Mouse (Mus musculus) left cerebral cortex, postnatal 4 days (tissue): ENCODE data around the gene Cacna2d4. TPM values are rescaled to one million over a fixed set of nuclear protein-coding genes. Genes with fewer than 3 reads are reported as not detected.

Source experiments
- DNase-seq: peaks from one replicate; pipeline ENCODE4 v3.0.0-alpha.2; 2022
- intact Hi-C: fragments of 180-260 bp; cut with DNase I; formaldehyde crosslinking; loops from one replicate; pipeline ENCODE4 v1.15.1; 2025
- total RNA-seq, 2 experiments: library from RNA; stranded (reverse); gene quantifications; 2 replicates each; pipeline ENCODE4 v1.2.3; 2021

The Cacna2d4 gene
- total RNA-seq, 2 experiments from 2014 or later = 0.34 to 0.36 TPM

- DNase-seq = no peak
- intact Hi-C loops = no loop called here
Measured at GRCm38 (mm10) chr6:119303331-119303730, 67.0 kb downstream of the Cacna2d4 start.

DNA sequence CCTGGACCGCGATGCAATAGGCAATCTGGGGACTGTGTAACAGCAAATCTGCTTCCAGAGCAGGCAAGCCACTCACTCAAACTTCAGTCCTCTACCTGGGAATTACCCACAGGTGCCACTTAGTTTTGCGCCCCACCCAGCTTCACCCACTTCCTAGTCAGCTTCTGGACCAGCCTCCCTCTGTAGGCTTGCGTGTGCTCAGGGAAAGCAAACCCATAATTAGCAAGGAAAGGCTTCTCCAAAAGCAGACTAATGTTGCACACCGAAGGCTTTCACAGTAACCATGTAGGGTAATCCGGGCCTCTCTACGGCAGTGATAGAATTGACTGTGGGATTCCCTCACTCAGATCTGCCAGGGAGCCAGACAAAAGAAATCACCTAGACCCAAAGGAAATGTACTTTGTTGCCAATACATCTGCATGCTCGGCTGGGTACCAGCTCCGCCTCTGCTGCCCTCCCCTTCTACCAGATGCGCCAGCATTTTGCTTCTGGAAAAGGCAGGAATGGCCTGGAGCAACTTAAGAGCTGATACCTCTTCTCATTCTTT lies 71.6 kb downstream of the Cacna2d4 start:
- intact Hi-C loops = no loop called here
- DNase-seq = no peak

GRCm38 (mm10) chr6:119310176-119310575 lies 73.8 kb downstream of the Cacna2d4 start:
- no peak for DNase-seq
- intact Hi-C loops = no loop called here

- no peak for DNase-seq
- intact Hi-C loops = no loop called here
Measured at GRCm38 (mm10) chr6:119312381-119312780, 76.1 kb downstream of the Cacna2d4 start.

DNA sequence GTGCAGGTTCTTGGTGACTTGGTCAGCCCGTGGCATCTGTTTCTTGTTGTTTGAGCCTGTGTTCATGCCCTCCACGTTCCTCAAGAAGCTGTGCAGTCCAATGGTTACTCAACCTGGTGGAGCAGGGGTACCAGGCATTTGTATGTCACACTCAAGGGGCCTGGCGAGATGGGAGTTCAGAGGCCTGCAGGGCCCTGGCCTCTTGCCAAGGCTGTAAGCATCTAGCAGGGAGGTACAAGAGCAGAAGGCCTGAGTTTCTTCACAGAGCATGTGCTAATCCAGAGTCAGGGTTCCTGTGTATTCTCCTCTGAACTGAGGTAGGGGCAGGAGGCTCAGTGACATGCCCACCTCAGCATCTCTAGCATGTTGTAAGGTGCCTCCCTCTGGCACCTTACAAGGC lies 76.8 kb downstream of the Cacna2d4 start:
- no peak for DNase-seq
- intact Hi-C loops = no loop called here

GRCm38 (mm10) chr6:119313588-119314375 lies 77.5 kb downstream of the Cacna2d4 start:
- intact Hi-C loops = no loop called here
- DNase-seq = no peak

GRCm38 (mm10) chr6:119314751-119315476 lies 78.6 kb downstream of the Cacna2d4 start:
- DNase-seq = peak; percentile 70
- intact Hi-C loops = no loop called here

GRCm38 (mm10) chr6:119318732-119319131 lies 82.4 kb downstream of the Cacna2d4 start:
- intact Hi-C loops = no loop called here

DNA sequence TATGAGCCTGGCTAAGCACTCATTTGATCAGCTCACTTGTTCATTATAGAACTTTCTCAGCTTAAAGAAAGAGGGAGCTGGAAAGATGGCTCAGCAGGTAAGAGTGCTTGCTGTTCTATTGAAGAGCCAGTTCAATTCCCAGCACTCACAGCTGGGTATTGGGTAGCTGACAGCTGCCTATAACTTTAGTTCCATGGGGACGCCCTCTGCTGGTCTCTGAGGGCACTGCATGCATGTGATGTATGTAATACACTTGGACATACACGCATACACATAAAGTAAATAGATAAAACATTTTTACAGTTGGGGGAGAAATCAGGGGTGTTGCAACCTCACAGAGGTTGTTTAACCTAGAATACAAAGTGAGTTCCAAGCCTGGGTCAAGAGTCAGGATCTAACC lies 83.0 kb downstream of the Cacna2d4 start:
- no peak for DNase-seq
- intact Hi-C loops = no loop called here

More at GRCm38 (mm10) chr6:119318732-119319131, 82.4 kb downstream of the Cacna2d4 start:
- no peak for DNase-seq

GRCm38 (mm10) chr6:119320481-119320880 lies 84.2 kb downstream of the Cacna2d4 start:
- no peak for DNase-seq
- intact Hi-C loops = no loop called here

GRCm38 (mm10) chr6:119321752-119322151 lies 85.4 kb downstream of the Cacna2d4 start:
- intact Hi-C loops = no loop called here
- peak; percentile 82 for DNase-seq

GRCm38 (mm10) chr6:119324776-119325175 lies 88.5 kb downstream of the Cacna2d4 start:
- DNase-seq = no peak
- intact Hi-C loops = loop anchor here (5.0 kb wide), 1 partner anchor 102 kb away; no protein-coding TSS in a partner anchor

DNA sequence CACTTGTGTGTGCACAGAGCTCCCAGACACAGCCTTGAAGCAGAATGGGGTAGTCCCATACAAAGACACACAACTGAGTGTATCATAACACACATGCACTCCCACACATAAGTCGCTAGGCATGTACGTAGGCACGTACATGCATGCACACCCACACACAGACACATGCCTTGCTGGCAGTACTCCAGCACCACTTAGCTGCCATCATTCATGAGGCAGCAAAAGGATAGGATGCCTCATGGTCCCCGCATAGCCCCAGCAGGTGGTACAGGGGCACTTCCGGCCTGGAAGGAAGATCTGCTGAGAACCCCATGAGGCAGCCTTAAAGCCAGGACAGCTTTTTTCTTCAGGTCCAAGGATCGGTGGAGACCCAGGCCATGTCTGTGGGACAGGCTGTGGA lies 89.7 kb downstream of the Cacna2d4 start:
- DNase-seq = no peak
- intact Hi-C loops = loop anchor here (5.0 kb wide), 1 partner anchor 104 kb away; no protein-coding TSS in a partner anchor

DNA sequence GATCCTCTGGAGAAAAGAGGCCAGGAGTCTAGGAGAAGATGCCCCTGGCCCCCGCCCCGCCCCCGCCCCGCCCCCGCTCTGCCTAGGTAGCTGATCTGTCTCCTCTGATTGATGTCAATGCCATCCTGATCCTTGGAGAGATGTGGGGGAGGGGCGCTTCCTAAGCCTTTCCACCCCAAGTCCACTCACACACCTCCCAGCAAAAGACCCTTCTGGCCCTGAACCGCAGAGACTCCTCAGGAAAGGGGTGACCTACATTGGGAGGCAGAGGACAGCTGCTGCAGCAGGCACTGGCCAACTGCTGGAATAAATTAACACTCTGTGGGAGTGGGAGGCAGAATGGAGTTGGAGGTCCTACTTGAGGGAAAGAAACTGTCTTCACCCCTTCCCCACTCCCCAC lies 90.2 kb downstream of the Cacna2d4 start:
- DNase-seq = no peak
- intact Hi-C loops = loop anchor here (5.0 kb wide), 1 partner anchor 104 kb away; no protein-coding TSS in a partner anchor

DNA sequence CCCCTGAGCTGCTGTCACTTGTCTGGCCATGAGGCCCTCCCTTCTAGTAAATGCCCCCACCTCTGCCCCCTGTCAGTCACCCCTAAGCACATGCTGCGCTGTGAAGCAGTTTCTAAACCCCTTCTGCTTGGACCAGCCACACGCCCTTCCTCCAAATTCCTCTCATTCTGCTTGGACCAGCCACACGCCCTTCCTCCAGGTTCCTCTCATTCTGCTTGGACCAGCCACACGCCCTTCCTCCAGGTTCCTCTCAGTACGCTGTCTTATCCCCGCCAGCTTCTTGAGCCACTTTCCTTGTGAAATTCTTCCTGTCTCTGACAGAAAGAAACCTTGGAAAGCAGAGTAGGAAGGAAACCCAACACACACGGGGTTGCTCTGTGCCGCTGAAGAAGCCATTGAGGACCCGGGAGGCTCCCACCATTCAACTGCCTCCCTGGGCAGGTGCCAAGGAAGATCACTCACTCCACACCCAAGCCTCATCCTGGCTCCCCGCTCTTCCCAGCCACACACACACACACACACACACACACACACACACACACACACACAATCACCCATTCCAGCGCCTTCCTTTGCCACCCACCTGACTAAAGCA lies 92.3 kb downstream of the Cacna2d4 start:
- DNase-seq = peak; percentile 70
- intact Hi-C loops = loop anchor here (5.0 kb wide), 1 partner anchor 106 kb away; no protein-coding TSS in a partner anchor

- DNase-seq = peak; percentile 93
- intact Hi-C loops = loop anchor here (5.0 kb wide), 1 partner anchor 107 kb away; no protein-coding TSS in a partner anchor
Measured at GRCm38 (mm10) chr6:119329215-119329714, 92.9 kb downstream of the Cacna2d4 start.

DNA sequence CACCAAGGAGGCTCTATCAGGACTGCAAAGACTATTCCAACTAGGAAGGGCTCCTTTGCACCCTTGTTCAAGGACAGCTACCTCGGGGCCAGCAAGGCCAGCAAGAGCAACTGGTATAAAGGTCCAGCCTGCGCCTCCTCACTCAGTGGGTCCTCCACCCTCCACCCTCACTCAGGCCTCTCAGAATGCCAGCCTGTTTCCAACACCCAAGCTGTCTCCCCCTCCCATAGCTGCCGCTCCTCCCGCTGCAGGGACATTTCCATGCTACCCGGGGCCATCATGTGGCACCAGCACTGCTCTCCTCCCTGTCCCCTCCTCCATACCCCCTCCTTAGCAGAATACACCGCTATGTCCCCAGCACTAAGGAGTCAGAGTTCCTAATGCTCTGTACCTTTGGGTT lies 93.6 kb downstream of the Cacna2d4 start:
- intact Hi-C loops = loop anchor here (5.0 kb wide), 1 partner anchor 108 kb away; no protein-coding TSS in a partner anchor

GRCm38 (mm10) chr6:119330506-119330905 lies 94.2 kb downstream of the Cacna2d4 start, which contains the start of gene Lrtm2:
Lrtm2 (minus strand) TSS chr6:119330766.
- peak; percentile 64 for DNase-seq
- intact Hi-C loops = no loop called here

More for the DNA sequence above, 93.6 kb downstream of the Cacna2d4 start:
- no peak for DNase-seq

GRCm38 (mm10) chr6:119332111-119332510 lies 95.8 kb downstream of the Cacna2d4 start:
- DNase-seq = no peak
- intact Hi-C loops = no loop called here

DNA sequence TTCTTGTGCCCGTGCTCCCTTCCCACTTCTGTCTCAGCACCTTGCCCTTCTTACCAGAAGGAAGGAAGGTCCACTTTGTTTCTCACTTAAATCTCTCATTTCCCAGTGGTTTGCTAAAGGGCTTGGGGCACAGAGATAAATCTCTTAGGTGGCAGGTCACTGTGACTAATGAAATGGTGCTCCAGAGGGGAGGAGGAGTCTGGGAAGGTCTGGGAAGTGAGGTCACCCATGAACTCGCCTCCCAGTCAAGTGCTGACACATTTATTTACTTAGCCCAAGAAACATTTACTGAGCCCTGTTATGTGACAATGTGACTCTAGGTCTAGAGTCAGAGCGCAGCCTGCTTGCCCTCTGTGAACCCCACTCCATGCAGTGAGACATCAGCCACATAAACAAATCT lies 96.9 kb downstream of the Cacna2d4 start:
- DNase-seq = no peak
- intact Hi-C loops = no loop called here

DNA sequence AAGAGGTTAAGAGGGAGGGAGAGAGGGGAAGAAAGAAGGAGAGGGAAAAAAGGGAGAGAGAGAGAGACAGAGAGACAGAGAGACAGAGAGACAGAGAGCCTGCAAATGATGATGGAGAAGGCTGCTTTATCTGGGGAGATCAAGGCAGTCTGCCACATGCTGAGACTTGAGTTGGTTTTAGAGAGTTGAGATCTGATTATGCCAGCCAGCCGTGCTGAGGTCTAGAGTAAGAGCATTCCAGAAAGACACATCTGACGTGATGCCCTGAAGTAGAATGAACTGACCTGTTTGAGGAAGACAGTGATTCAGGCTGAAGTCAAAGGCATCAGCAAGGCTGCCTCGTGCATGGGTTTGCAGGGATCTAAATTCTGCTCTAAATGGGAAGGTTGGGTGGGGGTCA lies 97.5 kb downstream of the Cacna2d4 start:
- no peak for DNase-seq
- intact Hi-C loops = no loop called here
